Mouse (Mus musculus): ENCODE results near the gene S100pbp. TPM values are rescaled to one million over a fixed set of nuclear protein-coding genes. Genes with fewer than 3 reads are reported as not detected.

Gene S100pbp
- 19.9 and 20.7 TPM in 2 replicates for polyA plus RNA-seq (2014; fragmentation: Nextera tagmentation; extraction: Ambion mirVana)

DNA sequence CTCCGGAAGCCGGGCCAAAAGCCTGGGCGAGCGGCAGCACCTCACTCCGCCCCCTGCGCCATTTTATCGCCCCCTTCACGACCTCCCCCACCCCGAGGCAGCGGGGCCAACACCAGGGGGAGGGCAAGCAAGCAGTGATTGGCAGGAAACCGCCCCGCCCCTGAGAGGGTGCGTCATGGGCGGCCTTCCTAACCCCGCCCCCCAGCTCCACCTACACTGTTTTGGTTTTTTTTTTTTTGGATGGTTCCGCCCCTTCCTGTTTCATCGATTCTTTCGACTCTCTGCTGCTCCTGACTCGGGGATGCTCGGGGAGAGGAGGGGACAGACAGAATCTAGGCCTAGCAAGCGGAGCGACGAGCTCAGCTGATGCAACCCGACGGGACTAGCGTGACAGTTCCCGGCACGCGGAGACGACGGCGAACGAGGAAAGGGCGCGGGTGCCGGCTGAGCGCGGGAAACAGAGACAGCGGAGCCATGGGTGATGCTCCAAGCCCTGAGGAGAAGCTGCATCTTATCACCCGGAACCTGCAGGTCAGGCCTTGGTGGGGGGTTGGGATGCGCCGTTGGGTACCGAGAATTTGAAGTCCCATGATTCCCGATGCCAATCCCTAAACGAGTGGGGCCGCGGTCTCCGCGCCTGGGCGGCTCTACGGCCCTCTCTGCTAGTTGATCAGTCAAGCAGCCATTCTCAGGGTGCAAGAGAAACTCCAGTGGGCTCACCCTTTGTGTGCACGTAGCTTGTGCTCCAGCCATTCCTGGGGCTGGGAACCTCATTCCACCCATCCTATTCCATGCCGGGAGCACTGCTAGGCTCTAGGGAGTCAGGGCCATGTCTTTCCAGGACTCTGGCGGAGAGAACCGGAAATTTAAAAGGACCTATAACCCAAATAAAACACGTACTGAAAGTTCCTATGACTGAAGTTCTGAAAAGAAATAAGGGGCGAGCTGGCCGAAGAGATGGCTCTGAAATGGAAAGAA is at the start of gene S100pbp, which contains the start of gene Yars:
Gene S100pbp, minus strand, starts transcription at position 186 of the 978 bp plus-strand sequence.
Gene Yars, plus strand, starts transcription at position 219 of the 978 bp plus-strand sequence.
- Histone ChIP-seq H3K4me2 (replicated peaks; ENCODE audit: low read depth, low read length) (peak within 1 kb of the TSS; percentile 85), H3K9ac (ENCODE audit: low read depth, low read length) (peak within 1 kb of the TSS; percentile 81), H3K27me3 (ENCODE audit: control insufficient read depth, insufficient read depth, low read length) (no peaks in the 10 kb centered on the region), H3K27ac (ENCODE audit: low read depth, low read length) (peak within 1 kb of the TSS; percentile 90), H3K36me3 (ENCODE audit: control insufficient read depth, insufficient read depth, low read length) (no peaks in the 10 kb centered on the region), H3K9me3 (ENCODE audit: control insufficient read depth, low read length) (no peaks in the 10 kb centered on the region), H3K4me3 (ENCODE audit: low read depth, low read length) (peak within 1 kb of the TSS; percentile 92), H3K4me1 (replicated peaks; ENCODE audit: control insufficient read depth, insufficient read depth, low read length) (no peaks in the 10 kb centered on the region)
- WGBS: 1% methylated on average over 49 of the region's 58 CpGs
- peak; percentile 98 for DNase-seq (ENCODE audit: low spot score)
- peak; percentile 88 for ATAC-seq (ENCODE audit: low FRiP score)

DNA sequence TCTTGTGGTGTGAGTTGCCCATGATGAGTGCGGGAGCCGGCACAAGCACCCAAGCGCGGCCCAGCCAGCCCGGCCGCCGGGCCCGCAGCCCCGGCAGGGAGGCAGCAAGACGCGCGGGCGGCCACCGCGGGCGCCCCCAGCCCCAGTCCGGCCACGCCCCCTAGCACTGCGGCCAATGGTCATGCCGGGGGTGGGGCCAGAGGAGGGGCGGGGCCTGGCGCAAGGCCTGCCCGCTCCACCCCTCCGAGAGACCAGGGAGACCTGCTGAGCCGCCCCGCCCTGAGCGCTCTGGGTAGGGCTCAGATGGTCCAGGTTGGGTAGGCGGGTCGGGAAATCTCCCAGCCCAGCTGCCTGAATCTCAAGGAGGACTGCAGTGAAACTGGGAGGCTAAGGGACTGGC is 49.5 kb upstream of the S100pbp start:
- WGBS: 0% methylated on average over 12 of the region's 29 CpGs
- ATAC-seq (ENCODE audit: low FRiP score) (peak; percentile 90), DNase-seq (ENCODE audit: low spot score) (peak; percentile 91)
- Histone ChIP-seq H3K27ac (ENCODE audit: low read depth, low read length) (0 out of 2 replicates have a peak overlapping the region, but pooled peaks have one; percentile 47), H3K4me1 (replicated peaks; ENCODE audit: control insufficient read depth, insufficient read depth, low read length) (peaks cover 6% of the 10 kb centered on the region), H3K9me3 (ENCODE audit: control insufficient read depth, low read length) (no peaks in the 10 kb centered on the region), H3K4me3 (ENCODE audit: low read depth, low read length) (peak overlapping the region; percentile 79), H3K9ac (ENCODE audit: low read depth, low read length) (peak overlapping the region; percentile 66), H3K4me2 (replicated peaks; ENCODE audit: low read depth, low read length) (peak overlapping the region; percentile 89), H3K36me3 (ENCODE audit: control insufficient read depth, insufficient read depth, low read length) (no peaks in the 10 kb centered on the region), H3K27me3 (ENCODE audit: control insufficient read depth, insufficient read depth, low read length) (no peaks in the 10 kb centered on the region)

DNA sequence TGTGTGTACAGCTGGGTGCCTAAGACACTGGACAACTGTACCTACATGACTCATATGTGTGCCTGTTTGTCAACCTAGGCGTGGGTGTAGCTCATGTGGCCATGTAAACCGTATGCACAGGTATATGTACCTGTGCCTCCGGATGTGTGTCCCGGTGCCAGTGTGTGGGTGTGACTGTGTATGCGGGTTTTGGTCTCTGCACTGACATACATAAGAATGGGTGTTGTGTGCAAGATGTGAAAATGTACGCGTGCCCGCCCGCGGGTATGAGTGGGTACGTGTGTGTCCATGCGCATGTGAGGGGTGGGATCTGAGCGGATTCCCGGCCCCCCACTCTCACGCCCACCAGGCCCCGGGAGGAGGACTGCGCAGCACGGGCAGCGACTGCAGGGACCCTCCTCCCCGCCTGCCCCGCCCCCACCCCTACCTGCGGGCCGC is 49.1 kb upstream of the S100pbp start:
- DNase-seq (ENCODE audit: low spot score) (no peak), ATAC-seq (ENCODE audit: low FRiP score) (peak; percentile 72)
- peak overlapping the region; percentile 79 for H3K4me3 ChIP-seq (ENCODE audit: low read depth, low read length)
- no peaks in the 10 kb centered on the region for H3K27me3 ChIP-seq (ENCODE audit: control insufficient read depth, insufficient read depth, low read length)
- 0% methylated on average over 18 of the region's 23 CpGs for WGBS
- H3K27ac ChIP-seq (ENCODE audit: low read depth, low read length): 0 out of 2 replicates have a peak overlapping the region, but pooled peaks have one; percentile 47
- H3K9me3 ChIP-seq (ENCODE audit: control insufficient read depth, low read length): no peaks in the 10 kb centered on the region
- H3K9ac ChIP-seq (ENCODE audit: low read depth, low read length): peak overlapping the region; percentile 66
- no peaks in the 10 kb centered on the region for H3K36me3 ChIP-seq (ENCODE audit: control insufficient read depth, insufficient read depth, low read length)
- H3K4me2 ChIP-seq (replicated peaks; ENCODE audit: low read depth, low read length): peak overlapping the region; percentile 89
- peaks cover 6% of the 10 kb centered on the region for H3K4me1 ChIP-seq (replicated peaks; ENCODE audit: control insufficient read depth, insufficient read depth, low read length)

DNA sequence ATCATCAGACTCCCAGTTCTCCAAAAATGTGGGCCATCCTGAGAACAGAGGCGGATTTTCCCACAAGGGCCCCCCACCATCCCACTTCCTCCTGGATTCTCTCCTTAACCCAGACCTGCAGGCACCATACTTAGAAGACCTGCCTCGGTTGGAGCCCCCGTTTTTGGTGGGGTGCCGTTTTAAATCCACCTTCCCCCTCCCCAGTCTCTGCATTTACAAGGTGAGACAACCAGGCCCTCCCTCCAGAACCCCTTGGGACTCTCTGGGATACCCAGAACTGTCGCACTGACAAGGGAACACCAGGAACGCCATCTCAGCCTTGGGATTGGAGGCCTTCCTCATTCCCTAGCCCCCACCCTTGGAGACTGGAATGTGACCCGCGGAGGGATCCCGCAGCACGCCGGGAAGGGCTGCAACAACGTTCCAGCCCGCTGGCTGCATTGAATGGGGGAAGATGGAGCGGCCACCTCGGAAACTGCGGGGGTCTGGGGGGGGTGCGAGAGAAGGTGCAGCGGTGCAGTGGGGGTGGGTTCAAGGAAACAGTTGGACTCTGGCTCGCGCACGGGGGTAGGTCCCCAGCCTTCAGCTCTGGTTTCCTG is 48.4 kb upstream of the S100pbp start:
- Histone ChIP-seq H3K9me3 (ENCODE audit: control insufficient read depth, low read length) (no peaks in the 10 kb centered on the region), H3K4me2 (replicated peaks; ENCODE audit: low read depth, low read length) (peak overlapping the region; percentile 89), H3K27ac (ENCODE audit: low read depth, low read length) (no peak overlapping the region), H3K4me1 (replicated peaks; ENCODE audit: control insufficient read depth, insufficient read depth, low read length) (peaks cover 6% of the 10 kb centered on the region), H3K27me3 (ENCODE audit: control insufficient read depth, insufficient read depth, low read length) (no peaks in the 10 kb centered on the region), H3K36me3 (ENCODE audit: control insufficient read depth, insufficient read depth, low read length) (no peaks in the 10 kb centered on the region), H3K4me3 (ENCODE audit: low read depth, low read length) (peak overlapping the region; percentile 79), H3K9ac (ENCODE audit: low read depth, low read length) (peak overlapping the region; percentile 66; the same call in 1 of the 2 replicates)
- 6% methylated on average over 21 of the region's 21 CpGs for WGBS
- ATAC-seq (ENCODE audit: low FRiP score) (no peak; the same call in 1 of the 2 replicates), DNase-seq (ENCODE audit: low spot score) (peak; percentile 73)

DNA sequence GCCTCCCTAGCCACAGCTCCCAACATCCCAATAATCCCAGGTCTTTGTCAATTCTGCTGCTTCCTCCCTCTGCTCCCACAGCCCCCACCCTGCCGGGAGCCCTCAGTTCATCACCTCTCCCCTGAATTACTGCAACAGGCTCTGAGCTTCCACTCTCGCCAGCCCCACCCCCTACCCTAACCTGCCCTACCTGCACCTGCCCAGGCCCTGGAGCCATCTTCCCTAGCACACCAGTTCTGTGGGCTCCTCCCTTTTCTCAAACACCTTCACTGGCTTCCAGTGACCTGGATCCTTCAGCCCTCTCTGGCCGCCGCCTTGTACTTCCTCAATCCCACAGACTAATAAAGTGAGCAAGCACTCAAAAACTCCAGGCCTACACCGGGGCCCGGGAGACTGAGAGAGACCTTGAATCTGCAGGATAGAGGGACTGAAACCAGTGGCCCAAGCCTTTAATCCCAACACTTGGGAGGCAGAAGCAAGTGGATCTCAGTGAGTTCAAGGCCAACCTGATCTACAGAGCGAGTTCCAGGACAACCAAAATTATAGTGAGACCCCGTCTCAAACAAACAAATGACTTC is 46.8 kb upstream of the S100pbp start:
- Histone ChIP-seq H3K4me3 (ENCODE audit: low read depth, low read length) (no peak overlapping the region), H3K27me3 (ENCODE audit: control insufficient read depth, insufficient read depth, low read length) (no peaks in the 10 kb centered on the region), H3K9me3 (ENCODE audit: control insufficient read depth, low read length) (no peaks in the 10 kb centered on the region), H3K27ac (ENCODE audit: low read depth, low read length) (no peak overlapping the region), H3K4me1 (replicated peaks; ENCODE audit: control insufficient read depth, insufficient read depth, low read length) (peaks cover 6% of the 10 kb centered on the region; the same call in 1 of the 2 replicates), H3K36me3 (ENCODE audit: control insufficient read depth, insufficient read depth, low read length) (no peaks in the 10 kb centered on the region), H3K4me2 (replicated peaks; ENCODE audit: low read depth, low read length) (no peak overlapping the region; the same call in 1 of the 2 replicates), H3K9ac (ENCODE audit: low read depth, low read length) (no peak overlapping the region)
- ATAC-seq (ENCODE audit: low FRiP score) (no peak), DNase-seq (ENCODE audit: low spot score) (no peak)
- WGBS: 86% methylated on average over 8 of the region's 8 CpGs

DNA sequence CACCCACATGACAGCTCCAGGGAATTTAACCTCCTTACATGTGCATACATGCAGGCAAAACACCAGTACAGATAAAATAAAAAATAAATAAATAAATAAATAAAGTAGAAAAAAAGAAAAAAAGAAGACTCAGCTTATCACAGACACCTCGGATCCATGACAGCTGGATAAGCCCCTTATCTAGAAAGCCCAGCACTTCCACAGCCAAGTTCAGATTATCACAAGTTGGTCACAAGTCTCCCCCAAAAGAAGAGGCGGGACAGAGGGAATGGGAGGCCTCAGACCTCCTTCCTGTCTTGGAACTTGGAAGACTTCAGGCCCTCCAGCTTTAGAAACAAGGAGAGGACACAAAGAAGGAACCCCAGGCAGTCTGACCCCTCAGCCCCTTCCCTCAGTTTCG is 45.6 kb upstream of the S100pbp start:
- WGBS: 79% methylated on average over 3 of the region's 3 CpGs
- H3K4me3 ChIP-seq (ENCODE audit: low read depth, low read length): no peak overlapping the region
- DNase-seq (ENCODE audit: low spot score): no peak
- peaks cover 6% of the 10 kb centered on the region; the same call in 1 of the 2 replicates for H3K4me1 ChIP-seq (replicated peaks; ENCODE audit: control insufficient read depth, insufficient read depth, low read length)
- H3K9me3 ChIP-seq (ENCODE audit: control insufficient read depth, low read length): no peaks in the 10 kb centered on the region
- ATAC-seq (ENCODE audit: low FRiP score): no peak
- H3K4me2 ChIP-seq (replicated peaks; ENCODE audit: low read depth, low read length): no peak overlapping the region
- no peak overlapping the region for H3K27ac ChIP-seq (ENCODE audit: low read depth, low read length)
- H3K27me3 ChIP-seq (ENCODE audit: control insufficient read depth, insufficient read depth, low read length): no peaks in the 10 kb centered on the region
- no peak overlapping the region for H3K9ac ChIP-seq (ENCODE audit: low read depth, low read length)
- no peaks in the 10 kb centered on the region for H3K36me3 ChIP-seq (ENCODE audit: control insufficient read depth, insufficient read depth, low read length)

DNA sequence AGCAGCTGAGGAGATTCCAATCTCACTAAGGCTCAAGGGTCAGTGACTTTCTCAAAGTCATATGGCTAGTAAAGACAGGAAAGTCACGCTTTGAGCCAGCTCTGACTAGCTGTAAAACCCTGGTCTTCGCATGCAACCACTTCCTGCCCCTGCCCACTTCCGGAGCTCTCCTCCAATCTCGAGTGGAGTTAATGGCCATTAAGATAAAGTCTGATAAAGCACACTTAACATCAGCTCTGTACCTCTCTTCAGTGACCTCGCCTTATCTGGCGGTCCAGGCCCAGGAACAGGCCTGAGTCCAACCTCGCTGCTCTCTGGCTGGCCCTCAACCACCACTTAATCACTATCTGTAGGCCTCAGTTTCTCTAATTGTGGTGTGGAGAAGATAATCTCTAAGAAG is 45.0 kb upstream of the S100pbp start:
- Histone ChIP-seq H3K27ac (ENCODE audit: low read depth, low read length) (no peak overlapping the region), H3K36me3 (ENCODE audit: control insufficient read depth, insufficient read depth, low read length) (no peaks in the 10 kb centered on the region), H3K9ac (ENCODE audit: low read depth, low read length) (no peak overlapping the region), H3K4me3 (ENCODE audit: low read depth, low read length) (no peak overlapping the region), H3K4me1 (replicated peaks; ENCODE audit: control insufficient read depth, insufficient read depth, low read length) (peaks cover 6% of the 10 kb centered on the region; the same call in 1 of the 2 replicates), H3K27me3 (ENCODE audit: control insufficient read depth, insufficient read depth, low read length) (no peaks in the 10 kb centered on the region), H3K9me3 (ENCODE audit: control insufficient read depth, low read length) (no peaks in the 10 kb centered on the region), H3K4me2 (replicated peaks; ENCODE audit: low read depth, low read length) (no peak overlapping the region)
- 88% methylated on average over 7 of the region's 7 CpGs for WGBS
- DNase-seq (ENCODE audit: low spot score) (no peak), ATAC-seq (ENCODE audit: low FRiP score) (no peak)

DNA sequence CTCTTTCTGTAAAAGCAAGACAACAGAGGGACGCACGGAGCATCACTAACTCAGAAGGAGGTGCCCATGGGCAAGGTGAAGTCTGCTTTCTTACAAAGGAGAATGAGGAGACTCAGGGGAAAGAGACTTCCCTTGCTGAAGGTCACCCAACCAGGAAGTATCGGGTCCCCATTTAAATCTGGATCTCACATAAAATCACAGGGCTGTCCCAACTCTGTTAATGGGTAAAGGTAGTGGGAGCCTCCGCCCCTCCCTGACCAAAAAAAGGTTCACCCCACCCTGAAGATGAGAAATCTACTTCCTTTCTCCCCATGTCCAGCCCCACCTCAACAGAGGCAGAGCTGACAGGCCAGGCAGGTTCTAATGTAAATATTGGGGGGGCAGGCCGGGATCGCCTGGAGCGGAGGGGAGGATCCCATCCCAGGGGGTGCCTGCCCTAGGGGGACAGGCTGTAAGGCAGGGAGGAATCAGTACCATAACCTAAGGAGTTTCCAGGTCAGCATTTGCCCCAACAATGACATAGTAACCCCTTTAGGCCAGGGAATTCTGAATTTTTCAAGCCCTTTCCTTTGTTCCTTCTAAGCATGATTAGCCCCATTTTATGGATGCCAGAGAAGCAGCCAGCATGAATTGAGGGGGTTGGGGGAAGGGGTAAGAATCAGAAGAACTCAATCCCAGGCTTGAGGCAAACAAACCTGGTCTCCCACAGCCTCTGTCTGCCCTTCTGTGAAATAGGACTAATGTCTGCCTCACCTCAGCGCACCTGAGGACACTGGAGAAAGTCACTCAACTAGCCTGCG is 43.2 kb upstream of the S100pbp start:
- 70% methylated on average over 9 of the region's 9 CpGs for WGBS
- Histone ChIP-seq H3K4me2 (replicated peaks; ENCODE audit: low read depth, low read length) (no peak overlapping the region), H3K36me3 (ENCODE audit: control insufficient read depth, insufficient read depth, low read length) (no peaks in the 10 kb centered on the region), H3K27ac (ENCODE audit: low read depth, low read length) (no peak overlapping the region), H3K9ac (ENCODE audit: low read depth, low read length) (no peak overlapping the region), H3K4me3 (ENCODE audit: low read depth, low read length) (no peak overlapping the region), H3K9me3 (ENCODE audit: control insufficient read depth, low read length) (no peaks in the 10 kb centered on the region), H3K4me1 (replicated peaks; ENCODE audit: control insufficient read depth, insufficient read depth, low read length) (peaks cover 4% of the 10 kb centered on the region), H3K27me3 (ENCODE audit: control insufficient read depth, insufficient read depth, low read length) (no peaks in the 10 kb centered on the region; the same call in 1 of the 2 replicates)
- DNase-seq (ENCODE audit: low spot score): no peak
- no peak for ATAC-seq (ENCODE audit: low FRiP score)

Measured in hindbrain, embryonic 11.5 days (tissue).